Mouse (Mus musculus): ENCODE measurements around the gene Ptprq. TPM values are rescaled to one million over a fixed set of nuclear protein-coding genes. Genes with fewer than 3 reads are reported as not detected.

Gene Ptprq
- polyA plus RNA-seq, 1 experiment = 0.02 TPM

GRCm38 (mm10) chr10:107747566-107747965 is 27.7 kb upstream of the Ptprq start:
- H3K79me2 ChIP-seq (ENCODE audit: control insufficient read depth, insufficient read depth) = no peaks in the 10 kb centered on the region

DNA sequence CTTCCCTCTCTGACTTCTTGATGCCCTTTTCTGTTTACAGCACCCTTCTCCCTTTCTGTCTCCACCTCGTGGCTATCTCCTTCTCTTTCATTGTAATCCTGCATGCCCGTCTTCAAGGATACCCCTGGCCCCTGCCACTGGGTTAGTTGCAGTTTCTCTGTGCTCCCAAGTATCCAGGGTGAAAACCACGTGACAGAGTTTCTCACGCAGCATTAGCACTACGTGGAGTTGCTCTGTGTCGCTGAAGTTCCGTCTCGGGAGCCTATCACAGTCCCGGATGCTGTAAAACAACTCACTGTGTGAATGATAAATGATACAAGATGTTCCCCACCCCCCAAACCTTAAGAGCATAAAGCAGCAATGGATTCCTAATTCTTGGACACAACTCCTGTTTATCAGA is 26.9 kb upstream of the Ptprq start:
- no peaks in the 10 kb centered on the region for H3K79me3 ChIP-seq (ENCODE audit: low read depth)

More at GRCm38 (mm10) chr10:107747566-107747965, 27.7 kb upstream of the Ptprq start:
- no peak overlapping the region for H3ac ChIP-seq (ENCODE audit: control insufficient read depth, insufficient read length, low read depth)
- no peaks in the 10 kb centered on the region for H3K27me3 ChIP-seq (ENCODE audit: control insufficient read depth, insufficient read depth, insufficient read length)
- no peaks in the 10 kb centered on the region for H3K36me3 ChIP-seq (ENCODE audit: control insufficient read depth, insufficient read depth)
- no peaks in the 10 kb centered on the region for H3K79me3 ChIP-seq (ENCODE audit: low read depth)
- no peak overlapping the region for H3K4me3 ChIP-seq (ENCODE audit: insufficient read depth, poor library complexity, severe bottlenecking)
- TF ChIP-seq USF1 (IDR thresholded peaks at IDR 0.05; ENCODE audit: low read depth) (no peak), MYOD1 (IDR thresholded peaks at IDR 0.05; ENCODE audit: control insufficient read depth, insufficient read length, low read depth) (no peak), FOSL1 (IDR thresholded peaks at IDR 0.05; ENCODE audit: insufficient read depth, low read length, poor library complexity, severe bottlenecking) (no peak), CEBPB (IDR thresholded peaks at IDR 0.05; ENCODE audit: low read depth) (no peak), CTCF (IDR thresholded peaks at IDR 0.05; ENCODE audit: control insufficient read depth, insufficient read depth, insufficient read length) (no peak)

DNA sequence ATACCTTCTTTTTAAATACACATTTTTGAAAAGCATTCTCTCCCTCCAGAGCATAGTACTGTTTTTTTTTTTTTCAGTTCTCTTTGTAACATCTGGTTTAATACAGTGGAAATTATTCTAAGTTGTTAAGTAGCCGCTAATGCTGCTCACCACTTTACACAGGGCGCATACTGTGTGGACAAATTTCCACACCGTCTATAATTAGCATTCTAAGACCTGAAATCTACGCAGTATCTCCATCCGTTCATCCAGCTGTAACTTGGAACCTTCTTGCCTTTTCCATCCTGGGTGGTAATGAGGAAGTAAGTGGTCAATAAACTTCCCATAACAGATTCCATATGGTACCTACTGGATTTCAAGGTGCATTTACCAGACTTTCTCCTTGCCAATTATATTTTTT is 20.0 kb upstream of the Ptprq start:
- H3K4me3 ChIP-seq (ENCODE audit: insufficient read depth, poor library complexity, severe bottlenecking) = no peak overlapping the region
- no peaks in the 10 kb centered on the region for H3K79me2 ChIP-seq (ENCODE audit: control insufficient read depth, insufficient read depth)
- no peaks in the 10 kb centered on the region for H3K36me3 ChIP-seq (ENCODE audit: control insufficient read depth, insufficient read depth)
- no peak overlapping the region for H3ac ChIP-seq (ENCODE audit: control insufficient read depth, insufficient read length, low read depth)
- H3K79me3 ChIP-seq (ENCODE audit: low read depth) = no peaks in the 10 kb centered on the region
- H3K27me3 ChIP-seq (ENCODE audit: control insufficient read depth, insufficient read depth, insufficient read length) = no peaks in the 10 kb centered on the region
- TF ChIP-seq MYOG (IDR thresholded peaks at IDR 0.05; ENCODE audit: control insufficient read depth, extremely low read depth, insufficient read length) (no peak), CTCF (IDR thresholded peaks at IDR 0.05; ENCODE audit: control insufficient read depth, insufficient read depth, insufficient read length) (no peak), MYOD1 (IDR thresholded peaks at IDR 0.05; ENCODE audit: control insufficient read depth, insufficient read length, low read depth) (no peak), MAX (IDR thresholded peaks at IDR 0.05) (no peak), CEBPB (IDR thresholded peaks at IDR 0.05; ENCODE audit: low read depth) (no peak), FOSL1 (IDR thresholded peaks at IDR 0.05; ENCODE audit: insufficient read depth, low read length, poor library complexity, severe bottlenecking) (no peak), USF1 (IDR thresholded peaks at IDR 0.05; ENCODE audit: low read depth) (no peak)

More for the DNA sequence above, 26.9 kb upstream of the Ptprq start:
- Histone ChIP-seq H3K79me2 (ENCODE audit: control insufficient read depth, insufficient read depth) (no peaks in the 10 kb centered on the region), H3ac (ENCODE audit: control insufficient read depth, insufficient read length, low read depth) (no peak overlapping the region), H3K27me3 (ENCODE audit: control insufficient read depth, insufficient read depth, insufficient read length) (no peaks in the 10 kb centered on the region), H3K4me3 (ENCODE audit: insufficient read depth, poor library complexity, severe bottlenecking) (no peak overlapping the region), H3K36me3 (ENCODE audit: control insufficient read depth, insufficient read depth) (no peaks in the 10 kb centered on the region)
- TF ChIP-seq CTCF (IDR thresholded peaks at IDR 0.05; ENCODE audit: control insufficient read depth, insufficient read depth, insufficient read length) = no peak

DNA sequence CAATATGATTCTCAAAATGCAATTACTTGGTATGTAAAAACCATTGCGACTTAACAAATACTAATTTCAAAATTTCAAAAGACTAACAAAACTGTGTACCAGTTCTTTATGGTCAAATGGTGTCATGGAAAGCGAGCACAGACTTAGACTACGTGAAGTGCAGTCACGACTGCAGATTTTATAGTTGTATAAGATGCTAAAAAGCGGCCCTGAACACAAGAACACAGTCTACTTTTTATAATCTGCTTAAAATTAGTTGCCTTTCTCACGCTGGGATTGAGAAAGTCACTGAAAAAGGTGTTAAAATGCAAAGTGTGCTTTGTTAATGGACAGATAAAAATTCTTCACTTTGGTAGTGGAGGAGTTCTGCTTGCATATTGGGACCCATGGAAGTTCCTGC is 17.9 kb upstream of the Ptprq start:
- Histone ChIP-seq H3K79me3 (ENCODE audit: low read depth) (no peaks in the 10 kb centered on the region), H3K36me3 (ENCODE audit: control insufficient read depth, insufficient read depth) (no peaks in the 10 kb centered on the region), H3ac (ENCODE audit: control insufficient read depth, insufficient read length, low read depth) (no peak overlapping the region), H3K4me3 (ENCODE audit: insufficient read depth, poor library complexity, severe bottlenecking) (no peak overlapping the region), H3K27me3 (ENCODE audit: control insufficient read depth, insufficient read depth, insufficient read length) (no peaks in the 10 kb centered on the region), H3K79me2 (ENCODE audit: control insufficient read depth, insufficient read depth) (no peaks in the 10 kb centered on the region)
- TF ChIP-seq CTCF (IDR thresholded peaks at IDR 0.05; ENCODE audit: control insufficient read depth, insufficient read depth, insufficient read length) (no peak), USF1 (IDR thresholded peaks at IDR 0.05; ENCODE audit: low read depth) (no peak), CEBPB (IDR thresholded peaks at IDR 0.05; ENCODE audit: low read depth) (no peak), MAX (IDR thresholded peaks at IDR 0.05) (no peak), MYOD1 (IDR thresholded peaks at IDR 0.05; ENCODE audit: control insufficient read depth, insufficient read length, low read depth) (no peak), FOSL1 (IDR thresholded peaks at IDR 0.05; ENCODE audit: insufficient read depth, low read length, poor library complexity, severe bottlenecking) (no peak), MYOG (IDR thresholded peaks at IDR 0.05; ENCODE audit: control insufficient read depth, extremely low read depth, insufficient read length) (no peak)

DNA sequence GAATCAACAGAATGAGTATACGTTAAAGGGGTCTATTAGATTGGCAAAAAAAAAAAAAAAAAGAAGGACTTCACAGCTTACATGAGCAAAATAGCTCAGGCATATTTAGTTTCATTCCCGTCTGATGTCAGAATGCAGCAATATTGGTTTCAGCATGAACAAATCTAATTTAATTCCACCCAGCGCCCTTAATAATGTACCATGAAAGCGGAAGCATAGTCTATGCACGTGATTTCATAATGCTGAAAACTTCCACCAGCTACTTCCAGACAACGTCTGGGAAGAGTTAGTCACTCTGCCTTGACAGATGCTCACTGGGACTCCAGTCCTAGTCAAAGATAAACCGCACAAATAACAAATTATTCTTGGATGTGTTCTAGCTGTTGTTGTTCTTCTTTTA is 15.6 kb upstream of the Ptprq start:
- no peak overlapping the region for H3K4me3 ChIP-seq (ENCODE audit: insufficient read depth, poor library complexity, severe bottlenecking)
- no peaks in the 10 kb centered on the region for H3K79me2 ChIP-seq (ENCODE audit: control insufficient read depth, insufficient read depth)
- H3K79me3 ChIP-seq (ENCODE audit: low read depth) = no peaks in the 10 kb centered on the region
- no peaks in the 10 kb centered on the region for H3K36me3 ChIP-seq (ENCODE audit: control insufficient read depth, insufficient read depth)
- no peaks in the 10 kb centered on the region for H3K27me3 ChIP-seq (ENCODE audit: control insufficient read depth, insufficient read depth, insufficient read length)
- H3ac ChIP-seq (ENCODE audit: control insufficient read depth, insufficient read length, low read depth) = no peak overlapping the region
- TF ChIP-seq CTCF (IDR thresholded peaks at IDR 0.05; ENCODE audit: control insufficient read depth, insufficient read depth, insufficient read length) = no peak
- TF ChIP-seq USF1 (IDR thresholded peaks at IDR 0.05; ENCODE audit: low read depth) = no peak
- TF ChIP-seq CEBPB (IDR thresholded peaks at IDR 0.05; ENCODE audit: low read depth) = no peak
- TF ChIP-seq MYOD1 (IDR thresholded peaks at IDR 0.05; ENCODE audit: control insufficient read depth, insufficient read length, low read depth) = no peak
- no peak for TF ChIP-seq MYOG (IDR thresholded peaks at IDR 0.05; ENCODE audit: control insufficient read depth, extremely low read depth, insufficient read length)
- TF ChIP-seq MAX (IDR thresholded peaks at IDR 0.05) = no peak
- TF ChIP-seq FOSL1 (IDR thresholded peaks at IDR 0.05; ENCODE audit: insufficient read depth, low read length, poor library complexity, severe bottlenecking) = no peak

- no peak for TF ChIP-seq USF1 (IDR thresholded peaks at IDR 0.05; ENCODE audit: low read depth)
- no peaks in the 10 kb centered on the region for H3K79me2 ChIP-seq (ENCODE audit: control insufficient read depth, insufficient read depth)
- H3K36me3 ChIP-seq (ENCODE audit: control insufficient read depth, insufficient read depth) = no peaks in the 10 kb centered on the region
- no peak overlapping the region for H3K4me3 ChIP-seq (ENCODE audit: insufficient read depth, poor library complexity, severe bottlenecking)
- no peaks in the 10 kb centered on the region for H3K27me3 ChIP-seq (ENCODE audit: control insufficient read depth, insufficient read depth, insufficient read length)
- no peak overlapping the region for H3ac ChIP-seq (ENCODE audit: control insufficient read depth, insufficient read length, low read depth)
- H3K79me3 ChIP-seq (ENCODE audit: low read depth) = no peaks in the 10 kb centered on the region
These were observed 14.5 kb upstream of the Ptprq start for GRCm38 (mm10) chr10:107734327-107734726.

Data from C2C12 (cell line).